Mouse (Mus musculus) lung, adult 2 months (tissue): Measurements from ENCODE around the gene Mapkbp1.

Experiments used
- CTCF ChIP-seq: fragments of 200-500 bp; IDR thresholded peaks from 2 replicates; pipeline ENCODE4 v1.5.1; 2011; ENCODE audit warnings: mild to moderate bottlenecking, low read length, control low read depth; ENCODE audit not compliant: insufficient read depth
- POLR2A ChIP-seq: fragments of 200-500 bp; IDR thresholded peaks from 2 replicates; pipeline ENCODE4 v1.6.1; 2011; ENCODE audit warnings: low read depth, mild to moderate bottlenecking, control low read depth, low read length, borderline replicate concordance; ENCODE audit errors: extremely low read depth

DNA sequence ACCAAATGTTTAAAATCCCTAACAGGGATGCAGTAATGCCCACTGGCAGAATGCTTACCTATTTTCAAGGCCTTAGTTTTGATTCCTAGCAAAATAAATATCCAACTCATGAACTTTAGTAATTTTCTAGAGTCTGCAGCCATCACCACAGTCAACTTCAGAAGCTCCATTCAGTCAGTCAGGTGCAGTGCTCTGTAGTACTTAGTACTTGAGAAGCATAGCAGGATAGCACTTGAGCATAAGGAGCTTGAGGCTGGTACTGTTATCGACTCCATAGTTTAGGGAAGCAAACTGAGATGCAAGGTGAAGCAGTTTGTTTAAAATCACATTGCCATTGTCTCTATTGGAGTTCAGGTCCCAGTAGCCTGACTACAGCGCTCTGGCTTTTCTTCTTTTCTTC is 27.2 kb downstream of the Mapkbp1 start:
- no peak for TF ChIP-seq CTCF
- no peak for TF ChIP-seq POLR2A
